Mouse (Mus musculus): ENCODE results near the gene Rundc3a. TPM values are rescaled to one million over a fixed set of nuclear protein-coding genes. Genes with fewer than 3 reads are reported as not detected.
"Not testable (repeated sequence)": the region's sequence is repeated elsewhere in the genome, so short reads cannot be mapped to it uniquely, and the experiment has no call there.

The Rundc3a gene
- 10 to 100 TPM; 59.3 to 61.2 TPM for total RNA-seq (2021)
- long read RNA-seq, experiment 1, transcript Rundc3a-201 (11 exons, 2,046 nt), result major isoform, 23 of 63 reads
- long read RNA-seq, experiment 1, partial matches to known transcripts, result 6 of 63 reads
- long read RNA-seq, experiment 1, other reads (novel, unspliced or antisense), result 31 of 63 reads
- long read RNA-seq, experiment 2, transcript Rundc3a-202 (11 exons, 1,837 nt), result minor isoform, 7 of 139 reads
- long read RNA-seq, experiment 2, transcript Rundc3a-201 (11 exons, 2,046 nt), result major isoform, 61 of 139 reads
- long read RNA-seq, experiment 2, partial matches to known transcripts, result 10 of 139 reads
- long read RNA-seq, experiment 2, other reads (novel, unspliced or antisense), result 60 of 139 reads

- peak; percentile 83 to 86 for DNase-seq (ENCODE audit: low spot score in 2 of 2)
These were observed at the start of gene Rundc3a for GRCm38 (mm10) chr11:102393238-102393634. TSS of gene Rundc3a (plus strand) at chr11:102393403.

GRCm38 (mm10) chr11:102344458-102344857, 48.7 kb upstream of the Rundc3a start:
- no peak for DNase-seq (ENCODE audit: low spot score in 2 of 2)

GRCm38 (mm10) chr11:102346926-102347325, 46.3 kb upstream of the Rundc3a start:
- no peak for DNase-seq (ENCODE audit: low spot score in 2 of 2)

GRCm38 (mm10) chr11:102347683-102348082, 45.5 kb upstream of the Rundc3a start:
- no peak for DNase-seq (ENCODE audit: low spot score in 2 of 2)

- no peak for DNase-seq (ENCODE audit: low spot score in 2 of 2)
These were observed 45.1 kb upstream of the Rundc3a start for GRCm38 (mm10) chr11:102348101-102348585.

GRCm38 (mm10) chr11:102348771-102349170, 44.4 kb upstream of the Rundc3a start:
- no peak for DNase-seq (ENCODE audit: low spot score in 2 of 2)

- no peak for DNase-seq (ENCODE audit: low spot score in 2 of 2)
These were observed 43.8 kb upstream of the Rundc3a start for GRCm38 (mm10) chr11:102349189-102349954.

- DNase-seq (ENCODE audit: low spot score in 2 of 2), result no peak
These were observed 42.8 kb upstream of the Rundc3a start for GRCm38 (mm10) chr11:102350416-102350815.

- DNase-seq (ENCODE audit: low spot score in 2 of 2), result no peak
These were observed 42.2 kb upstream of the Rundc3a start for GRCm38 (mm10) chr11:102350981-102351523.

- no peak for DNase-seq (ENCODE audit: low spot score in 2 of 2)
These were observed 40.8 kb upstream of the Rundc3a start for GRCm38 (mm10) chr11:102352378-102352777.

GRCm38 (mm10) chr11:102353021-102353431, 40.2 kb upstream of the Rundc3a start:
- no peak for DNase-seq (ENCODE audit: low spot score in 2 of 2)

GRCm38 (mm10) chr11:102355501-102355900, 37.7 kb upstream of the Rundc3a start:
- DNase-seq (ENCODE audit: low spot score in 2 of 2), result no peak

GRCm38 (mm10) chr11:102356190-102356589, 37.0 kb upstream of the Rundc3a start:
- no peak for DNase-seq (ENCODE audit: low spot score in 2 of 2)

GRCm38 (mm10) chr11:102356636-102357350, 36.4 kb upstream of the Rundc3a start:
- DNase-seq (ENCODE audit: low spot score in 2 of 2), result no peak

GRCm38 (mm10) chr11:102358365-102358764, 34.8 kb upstream of the Rundc3a start:
- no peak for DNase-seq (ENCODE audit: low spot score in 2 of 2)

GRCm38 (mm10) chr11:102361776-102362495, 31.3 kb upstream of the Rundc3a start:
- no peak for DNase-seq (ENCODE audit: low spot score in 2 of 2)

- DNase-seq (ENCODE audit: low spot score in 2 of 2), result no peak
These were observed 29.6 kb upstream of the Rundc3a start for GRCm38 (mm10) chr11:102363623-102364022.

- no peak for DNase-seq (ENCODE audit: low spot score in 2 of 2)
These were observed 28.4 kb upstream of the Rundc3a start for GRCm38 (mm10) chr11:102364570-102365371.

GRCm38 (mm10) chr11:102365699-102366098, 27.5 kb upstream of the Rundc3a start:
- DNase-seq (ENCODE audit: low spot score in 2 of 2), result no peak

- DNase-seq (ENCODE audit: low spot score in 2 of 2), result not testable (repeated sequence)
These were observed 27.1 kb upstream of the Rundc3a start, which contains the start of gene Slc4a1 for GRCm38 (mm10) chr11:102366103-102366502. TSS of gene Slc4a1 (minus strand) at chr11:102366203.
